Mouse (Mus musculus) CH12.LX (cell line): ENCODE data around the gene Dhx32.

Source experiments
- BHLHE40 ChIP-seq: IDR thresholded peaks from 2 replicates; pipeline ENCODE4 v1.6.1; 2011; ENCODE audit warnings: mild to moderate bottlenecking, low read depth, low read length, improper control_type of control experiment
- CTCF ChIP-seq, 2 experiments: IDR thresholded peaks in 1 of 2; conservative IDR thresholded peaks in 1 of 2; 2 replicates each; pipeline ENCODE4 v1.5.1; 2011 to 2012; ENCODE audit warnings: low read depth in 2 of 2, low read length in 2 of 2, improper control_type of control experiment in 1 of 2, inconsistent platforms in 1 of 2, mild to moderate bottlenecking in 1 of 2, moderate library complexity in 1 of 2
- E2F4 ChIP-seq: IDR thresholded peaks from 2 replicates; pipeline ENCODE4 v1.6.1; 2011; ENCODE audit warnings: low read depth, low read length, improper control_type of control experiment; ENCODE audit not compliant: insufficient replicate concordance
- EP300 ChIP-seq: IDR thresholded peaks from 2 replicates; pipeline ENCODE4 v1.6.1; 2011; ENCODE audit warnings: low read length, improper control_type of control experiment
- ETS1 ChIP-seq: conservative IDR thresholded peaks from 2 replicates; pipeline ENCODE4 v1.6.1; 2012; ENCODE audit warnings: low read depth, mild to moderate bottlenecking, inconsistent platforms, low read length, improper control_type of control experiment, moderate library complexity
- JUN ChIP-seq: IDR thresholded peaks from 2 replicates; pipeline ENCODE4 v1.6.1; 2011; ENCODE audit warnings: low read depth, mild to moderate bottlenecking, low read length, improper control_type of control experiment, moderate library complexity; ENCODE audit not compliant: insufficient read depth
- JUND ChIP-seq: conservative IDR thresholded peaks from 2 replicates; pipeline ENCODE4 v1.6.1; 2011; ENCODE audit warnings: low read depth, low read length, improper control_type of control experiment
- MAZ ChIP-seq: IDR thresholded peaks from 2 replicates; pipeline ENCODE4 v1.6.1; 2012; ENCODE audit warnings: low read depth, mild to moderate bottlenecking, inconsistent platforms, low read length, improper control_type of control experiment, moderate library complexity
- POLR2A ChIP-seq: IDR thresholded peaks from 2 replicates; pipeline ENCODE4 v1.6.1; 2011; ENCODE audit warnings: low read depth, mild to moderate bottlenecking, improper control_type of control experiment, low read length
- ZKSCAN1 ChIP-seq: IDR thresholded peaks from 2 replicates; pipeline ENCODE4 v1.6.1; 2012; ENCODE audit warnings: low read depth, inconsistent platforms, low read length, improper control_type of control experiment, borderline replicate concordance

DNA sequence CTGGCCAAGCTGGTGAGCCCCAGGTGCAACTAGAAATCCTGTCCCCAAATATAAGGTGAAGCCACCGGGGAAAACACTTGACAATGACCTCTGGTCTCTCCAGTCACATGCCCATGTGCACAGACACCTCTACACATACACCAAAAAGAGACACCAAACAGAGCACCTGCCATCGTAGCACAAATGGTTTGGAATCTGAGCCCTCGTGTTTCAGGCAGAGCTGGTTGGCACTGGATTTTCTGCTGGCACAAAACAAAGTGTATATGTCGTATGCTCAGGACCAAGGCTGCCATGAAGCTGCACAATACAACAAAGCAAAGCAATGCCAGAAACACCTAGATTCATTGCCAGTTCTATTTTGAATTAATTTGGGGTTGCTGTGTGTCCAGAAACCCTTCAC is 14.5 kb downstream of the Dhx32 start:
- TF ChIP-seq EP300 (no peak), POLR2A (no peak), BHLHE40 (no peak), MAZ (no peak), JUND (no peak), CTCF (conservative IDR thresholded peaks at IDR 0.05 in 1 of 2, IDR thresholded peaks at IDR 0.05 in 1 of 2; ENCODE audit: low read depth in 2 of 2, low read length in 2 of 2) (no peak), JUN (no peak), E2F4 (no peak), ETS1 (no peak), ZKSCAN1 (no peak)
